Mouse (Mus musculus): Measurements from ENCODE around the gene Dspp. TPM values are rescaled to one million over a fixed set of nuclear protein-coding genes. Genes with fewer than 3 reads are reported as not detected.

Dspp gene
- polyA plus RNA-seq, 1 experiment = not detected

DNA sequence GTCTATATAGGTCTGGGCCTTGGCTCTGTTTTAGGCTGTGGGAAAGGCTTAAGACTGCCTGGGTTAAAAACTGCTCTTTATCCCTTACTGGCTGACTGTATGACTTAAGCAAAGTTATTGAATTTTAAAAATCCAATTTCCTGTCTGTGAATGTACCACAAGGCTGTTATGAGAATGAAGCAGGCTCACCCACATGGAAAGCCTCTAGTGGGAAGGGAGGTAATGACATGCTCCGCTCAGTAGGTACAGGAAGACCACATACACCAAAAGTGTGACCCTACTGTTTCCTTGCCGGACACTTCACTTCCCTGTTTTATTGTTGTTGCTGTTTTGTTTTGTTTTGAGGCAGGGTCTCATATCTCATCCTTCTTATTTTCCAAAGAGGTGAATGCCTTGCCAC, 29.4 kb upstream of the Dspp start:
- WGBS = 69% methylated on average over 2 of the region's 2 CpGs
- no peaks in the 10 kb centered on the region for H3K4me1 ChIP-seq (ENCODE audit: control insufficient read depth, insufficient read depth, low read length)
- no peak for DNase-seq
- TF ChIP-seq POLR2A (IDR thresholded peaks at IDR 0.05; ENCODE audit: borderline replicate concordance, extremely low read depth, low read depth, low read length) (no peak), CTCF (IDR thresholded peaks at IDR 0.05; ENCODE audit: insufficient read depth, low read length) (no peak)
- H3K4me3 ChIP-seq (replicated peaks; ENCODE audit: extremely low read depth, low read depth, low read length) = no peak overlapping the region

- TF ChIP-seq POLR2A (IDR thresholded peaks at IDR 0.05; ENCODE audit: borderline replicate concordance, extremely low read depth, low read depth, low read length) = no peak
- no peak for TF ChIP-seq CTCF (IDR thresholded peaks at IDR 0.05; ENCODE audit: insufficient read depth, low read length)
- WGBS = 64% methylated on average over 4 of the region's 4 CpGs
- Histone ChIP-seq H3K4me3 (replicated peaks; ENCODE audit: extremely low read depth, low read depth, low read length) (no peak overlapping the region), H3K4me1 (ENCODE audit: control insufficient read depth, insufficient read depth, low read length) (no peaks in the 10 kb centered on the region)
- no peak for DNase-seq
Observed at GRCm38 (mm10) chr5:104144057-104144456, 26.5 kb upstream of the Dspp start.

DNA sequence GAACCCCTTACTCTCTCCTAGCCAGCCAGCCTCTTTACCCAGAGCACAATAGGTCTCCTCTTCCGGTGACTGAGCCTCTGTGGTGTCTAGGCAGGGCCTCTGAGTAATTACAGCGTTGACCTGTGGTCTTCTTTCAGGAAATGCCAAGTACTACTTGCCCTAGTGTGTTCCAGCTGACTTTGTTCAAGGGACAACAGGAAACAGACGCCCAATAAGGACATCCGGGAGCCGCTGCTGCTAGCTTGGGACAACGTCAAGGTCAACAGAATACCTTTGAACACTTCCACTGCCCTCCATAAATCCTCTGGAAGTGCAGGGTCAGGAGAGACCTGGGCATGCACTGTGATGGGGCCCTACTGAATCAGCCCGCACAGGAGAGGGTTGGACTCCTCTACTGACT, 21.2 kb upstream of the Dspp start:
- 33% methylated on average over 7 of the region's 7 CpGs for WGBS
- Histone ChIP-seq H3K4me3 (replicated peaks; ENCODE audit: extremely low read depth, low read depth, low read length) (no peak overlapping the region), H3K4me1 (ENCODE audit: control insufficient read depth, insufficient read depth, low read length) (0 out of 2 replicates have a peak, but pooled peaks cover 2% of the 10 kb centered on the region)
- no peak for DNase-seq
- TF ChIP-seq POLR2A (IDR thresholded peaks at IDR 0.05; ENCODE audit: borderline replicate concordance, extremely low read depth, low read depth, low read length) (no peak), CTCF (IDR thresholded peaks at IDR 0.05; ENCODE audit: insufficient read depth, low read length) (no peak)

- 89% methylated on average over 6 of the region's 6 CpGs for WGBS
- DNase-seq = no peak
- H3K4me1 ChIP-seq (ENCODE audit: control insufficient read depth, insufficient read depth, low read length) = 0 out of 2 replicates have a peak, but pooled peaks cover 2% of the 10 kb centered on the region
- TF ChIP-seq POLR2A (IDR thresholded peaks at IDR 0.05; ENCODE audit: borderline replicate concordance, extremely low read depth, low read depth, low read length) (no peak), CTCF (IDR thresholded peaks at IDR 0.05; ENCODE audit: insufficient read depth, low read length) (no peak)
- no peak overlapping the region for H3K4me3 ChIP-seq (replicated peaks; ENCODE audit: extremely low read depth, low read depth, low read length)
Observed at GRCm38 (mm10) chr5:104150196-104150595, 20.3 kb upstream of the Dspp start.

- no peak for DNase-seq
- Histone ChIP-seq H3K4me1 (ENCODE audit: control insufficient read depth, insufficient read depth, low read length) (peaks cover 3% of the 10 kb centered on the region; the same call in 1 of the 2 replicates), H3K4me3 (replicated peaks; ENCODE audit: extremely low read depth, low read depth, low read length) (no peak overlapping the region)
- 90% methylated on average over 7 of the region's 7 CpGs for WGBS
- no peak for TF ChIP-seq POLR2A (IDR thresholded peaks at IDR 0.05; ENCODE audit: borderline replicate concordance, extremely low read depth, low read depth, low read length)
- no peak for TF ChIP-seq CTCF (IDR thresholded peaks at IDR 0.05; ENCODE audit: insufficient read depth, low read length)
Observed at GRCm38 (mm10) chr5:104157701-104158100, 12.8 kb upstream of the Dspp start.

DNA sequence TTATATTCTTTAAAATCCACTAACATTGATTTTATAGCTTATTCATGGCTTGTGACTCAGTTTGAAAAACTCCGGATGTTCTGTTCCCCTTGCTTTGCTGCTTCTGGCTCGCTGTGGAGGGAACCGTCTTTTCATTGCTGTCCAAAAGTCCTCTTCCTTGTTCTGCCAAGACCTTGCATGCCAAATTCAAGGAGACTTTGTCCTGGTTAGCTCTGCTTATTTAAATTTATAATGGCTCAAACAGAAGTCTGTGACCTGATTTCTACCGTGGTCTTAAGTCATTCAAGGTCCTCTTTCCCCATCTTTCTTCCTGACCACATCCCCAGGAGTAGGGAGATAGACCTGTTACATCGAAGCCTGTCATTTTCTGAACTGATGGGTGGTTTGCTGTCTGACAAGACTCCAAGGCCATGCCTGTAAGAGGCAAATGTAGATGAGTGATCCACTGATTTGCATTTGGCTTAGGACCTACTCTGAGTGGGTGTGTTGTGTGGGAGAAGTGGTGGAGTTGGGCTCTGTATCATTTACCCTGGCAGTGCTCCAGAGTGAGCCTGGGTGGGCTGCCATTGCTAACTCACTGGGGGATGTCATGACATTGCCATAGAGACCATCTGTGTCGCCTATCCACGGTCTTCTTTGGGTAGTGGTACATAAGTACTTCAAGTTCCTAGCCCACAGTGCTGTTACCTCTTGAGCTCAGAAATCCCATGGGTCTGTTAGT, 12.0 kb upstream of the Dspp start:
- WGBS = 75% methylated on average over 7 of the region's 7 CpGs
- no peak for DNase-seq
- TF ChIP-seq CTCF (IDR thresholded peaks at IDR 0.05; ENCODE audit: insufficient read depth, low read length) = no peak
- TF ChIP-seq POLR2A (IDR thresholded peaks at IDR 0.05; ENCODE audit: borderline replicate concordance, extremely low read depth, low read depth, low read length) = no peak
- peaks cover 3% of the 10 kb centered on the region; the same call in 1 of the 2 replicates for H3K4me1 ChIP-seq (ENCODE audit: control insufficient read depth, insufficient read depth, low read length)
- no peak overlapping the region for H3K4me3 ChIP-seq (replicated peaks; ENCODE audit: extremely low read depth, low read depth, low read length)

- 82% methylated on average over 3 of the region's 3 CpGs for WGBS
- TF ChIP-seq POLR2A (IDR thresholded peaks at IDR 0.05; ENCODE audit: borderline replicate concordance, extremely low read depth, low read depth, low read length) = no peak
- TF ChIP-seq CTCF (IDR thresholded peaks at IDR 0.05; ENCODE audit: insufficient read depth, low read length) = no peak
- peaks cover 3% of the 10 kb centered on the region; the same call in 1 of the 2 replicates for H3K4me1 ChIP-seq (ENCODE audit: control insufficient read depth, insufficient read depth, low read length)
Observed at GRCm38 (mm10) chr5:104160581-104160980, 9.9 kb upstream of the Dspp start.

DNA sequence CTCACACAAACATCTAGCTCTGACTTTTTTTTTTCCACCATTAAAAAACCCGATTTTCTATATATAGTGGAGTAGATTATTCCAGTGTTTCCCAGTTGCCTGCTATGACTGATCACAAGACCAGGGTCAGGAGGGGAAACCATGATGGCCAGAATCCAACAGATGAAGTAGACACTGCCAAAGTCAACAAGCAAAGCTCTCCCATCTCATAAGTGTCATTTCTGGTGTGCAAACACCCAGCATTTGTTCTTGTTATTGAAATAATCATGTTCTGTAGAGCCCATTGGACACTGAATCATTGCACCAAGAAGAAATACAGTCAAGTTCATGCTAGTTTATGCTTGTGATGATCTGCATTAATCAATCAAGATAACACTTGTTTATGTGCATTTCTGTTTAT, 9.1 kb upstream of the Dspp start:
- TF ChIP-seq CTCF (IDR thresholded peaks at IDR 0.05; ENCODE audit: insufficient read depth, low read length) (no peak), POLR2A (IDR thresholded peaks at IDR 0.05; ENCODE audit: borderline replicate concordance, extremely low read depth, low read depth, low read length) (no peak)
- DNase-seq = no peak
- WGBS = 41% methylated on average over 1 of the region's 1 CpGs
- H3K4me3 ChIP-seq (replicated peaks; ENCODE audit: extremely low read depth, low read depth, low read length) = no peak overlapping the region
- peaks cover 3% of the 10 kb centered on the region; the same call in 1 of the 2 replicates for H3K4me1 ChIP-seq (ENCODE audit: control insufficient read depth, insufficient read depth, low read length)

More at GRCm38 (mm10) chr5:104160581-104160980, 9.9 kb upstream of the Dspp start:
- no peak for DNase-seq
- no peak overlapping the region for H3K4me3 ChIP-seq (replicated peaks; ENCODE audit: extremely low read depth, low read depth, low read length)

DNA sequence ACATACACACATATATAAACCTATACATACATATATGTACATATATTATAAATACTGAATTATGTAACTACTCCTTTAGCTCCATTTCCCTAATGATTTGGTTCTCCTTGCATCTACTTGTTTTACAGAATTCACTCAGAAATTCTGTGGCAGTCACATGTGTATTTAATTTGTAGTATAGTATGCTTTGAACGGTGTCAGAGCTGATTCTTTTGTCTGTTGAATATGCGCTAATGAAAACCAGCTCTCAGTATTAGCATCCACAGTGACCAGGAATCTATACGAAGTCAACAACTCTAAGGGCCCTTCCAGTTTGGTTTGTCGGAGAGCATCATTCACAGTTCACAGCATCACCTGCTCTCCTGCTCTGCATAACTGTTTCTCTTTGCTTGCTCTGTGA, 7.0 kb upstream of the Dspp start:
- TF ChIP-seq POLR2A (IDR thresholded peaks at IDR 0.05; ENCODE audit: borderline replicate concordance, extremely low read depth, low read depth, low read length) = no peak
- TF ChIP-seq CTCF (IDR thresholded peaks at IDR 0.05; ENCODE audit: insufficient read depth, low read length) = no peak
- Histone ChIP-seq H3K4me3 (replicated peaks; ENCODE audit: extremely low read depth, low read depth, low read length) (no peak overlapping the region), H3K4me1 (ENCODE audit: control insufficient read depth, insufficient read depth, low read length) (peaks cover 3% of the 10 kb centered on the region; the same call in 1 of the 2 replicates)
- no peak for DNase-seq
- 91% methylated on average over 4 of the region's 4 CpGs for WGBS

GRCm38 (mm10) chr5:104173094-104173493, 2.6 kb downstream of the Dspp start:
- no peak for DNase-seq
- Histone ChIP-seq H3K4me1 (ENCODE audit: control insufficient read depth, insufficient read depth, low read length) (no peaks in the 10 kb centered on the region), H3K4me3 (replicated peaks; ENCODE audit: extremely low read depth, low read depth, low read length) (no peak overlapping the region)
- WGBS = 79% methylated on average over 6 of the region's 6 CpGs
- TF ChIP-seq POLR2A (IDR thresholded peaks at IDR 0.05; ENCODE audit: borderline replicate concordance, extremely low read depth, low read depth, low read length) (no peak), CTCF (IDR thresholded peaks at IDR 0.05; ENCODE audit: insufficient read depth, low read length) (no peak)
